Mouse (Mus musculus) forebrain, embryonic 15.5 days (tissue): ENCODE results near the gene Rrm1. TPM values are rescaled to one million over a fixed set of nuclear protein-coding genes. Genes with fewer than 3 reads are reported as not detected.
"Not testable (repeated sequence)": the region's sequence is repeated elsewhere in the genome, so short reads cannot be mapped to it uniquely, and the experiment has no call there.

Source experiments
- ATAC-seq: fragments of 200-750 bp; cut with Nextera tagmentation; replicated peaks from 2 replicates; pipeline ENCODE4 v1.8.0; 2017; ENCODE audit warnings: mild to moderate bottlenecking, moderate TSS enrichment, moderate library complexity
- H3K27ac ChIP-seq: fragments of 300-500 bp; sonication (generic); replicated peaks from 2 replicates; pipeline ENCODE4 v1.5.1; 2015; ENCODE audit warnings: mild to moderate bottlenecking, inconsistent platforms
- H3K27me3 ChIP-seq: fragments of 300-500 bp; sonication (generic); 2 replicates; pipeline ENCODE4 v1.6.1; 2015; ENCODE audit warnings: inconsistent platforms
- H3K36me3 ChIP-seq: fragments of 300-500 bp; sonication (generic); 2 replicates; pipeline ENCODE4 v1.6.1; 2015; ENCODE audit warnings: mild to moderate bottlenecking, inconsistent platforms
- H3K4me1 ChIP-seq: fragments of 300-500 bp; sonication (generic); 2 replicates; pipeline ENCODE4 v1.6.1; 2015; ENCODE audit warnings: inconsistent platforms
- H3K4me2 ChIP-seq: fragments of 300-500 bp; sonication (generic); replicated peaks from 2 replicates; pipeline ENCODE4 v1.6.1; 2015; ENCODE audit warnings: mild to moderate bottlenecking, inconsistent platforms
- H3K4me3 ChIP-seq: fragments of 300-500 bp; sonication (generic); 2 replicates; pipeline ENCODE4 v1.5.1; 2015; ENCODE audit warnings: mild to moderate bottlenecking, inconsistent platforms
- H3K9ac ChIP-seq: fragments of 300-500 bp; sonication (generic); replicated peaks from 2 replicates; pipeline ENCODE4 v1.6.1; 2015; ENCODE audit warnings: mild to moderate bottlenecking, inconsistent platforms
- H3K9me3 ChIP-seq: fragments of 300-500 bp; sonication (generic); 2 replicates; pipeline ENCODE4 v1.6.1; 2016; ENCODE audit warnings: inconsistent platforms
- WGBS: fragments of 180-500 bp; shearing (Covaris S2); methylation state at CpG from one replicate; pipeline ENCODE4 v1.1.7; 2015; ENCODE audit warnings: mixed read lengths; 5-methylcytosine and 5-hydroxymethylcytosine counted together
- polyA plus RNA-seq: library from polyadenylated mRNA; unstranded; fragments of >200 nt; fragmentation: Nextera tagmentation; extraction: Ambion mirVana; gene quantifications from 2 replicates; pipeline ENCODE4 v1.2.1, GENCODE M21; 2015

Gene Rrm1
- polyA plus RNA-seq, 1 experiment from 2014 or later, result 95.7 TPM

DNA sequence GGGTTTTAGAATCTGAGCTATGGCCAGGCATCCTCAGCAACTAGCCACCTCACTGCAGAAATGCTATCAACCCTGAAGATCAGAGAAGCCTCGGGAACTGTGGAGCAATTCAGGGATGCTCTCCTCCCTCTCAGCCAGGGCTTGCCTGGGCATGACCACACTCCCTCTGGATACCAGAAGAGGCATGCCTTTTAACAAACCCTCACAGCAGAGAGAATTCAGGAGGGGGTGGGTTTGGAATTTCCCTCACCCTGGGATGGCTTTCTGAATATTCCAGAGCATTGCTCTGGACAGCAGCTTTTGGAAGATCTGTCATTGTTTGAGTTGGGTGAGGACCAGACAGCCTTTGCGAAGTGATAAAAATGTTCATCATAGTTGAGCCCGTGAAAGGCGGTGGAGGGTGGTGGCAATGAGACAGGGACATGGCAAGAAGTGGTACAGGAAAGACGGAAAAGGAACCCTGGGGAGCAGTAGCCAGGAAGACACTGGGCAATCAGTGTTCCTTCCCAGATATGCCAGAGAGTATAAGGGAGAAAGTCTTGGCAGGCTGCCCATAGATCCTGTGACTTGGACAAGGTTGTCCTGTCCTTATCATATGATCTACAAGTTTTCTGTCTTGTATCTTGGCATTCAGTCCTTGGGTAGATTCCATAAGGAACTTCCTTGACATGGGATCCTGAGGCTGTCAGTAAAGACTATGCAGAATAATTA, 38.0 kb downstream of the Rrm1 start:
- Histone ChIP-seq H3K9ac (no peak overlapping the region), H3K27ac (no peak overlapping the region), H3K4me2 (no peak overlapping the region), H3K36me3 (no peaks in the 10 kb centered on the region), H3K9me3 (no peaks in the 10 kb centered on the region), H3K4me3 (no peak overlapping the region), H3K4me1 (no peaks in the 10 kb centered on the region), H3K27me3 (no peaks in the 10 kb centered on the region)
- 81% methylated on average over 5 of the region's 5 CpGs for WGBS
- ATAC-seq, result no peak

DNA sequence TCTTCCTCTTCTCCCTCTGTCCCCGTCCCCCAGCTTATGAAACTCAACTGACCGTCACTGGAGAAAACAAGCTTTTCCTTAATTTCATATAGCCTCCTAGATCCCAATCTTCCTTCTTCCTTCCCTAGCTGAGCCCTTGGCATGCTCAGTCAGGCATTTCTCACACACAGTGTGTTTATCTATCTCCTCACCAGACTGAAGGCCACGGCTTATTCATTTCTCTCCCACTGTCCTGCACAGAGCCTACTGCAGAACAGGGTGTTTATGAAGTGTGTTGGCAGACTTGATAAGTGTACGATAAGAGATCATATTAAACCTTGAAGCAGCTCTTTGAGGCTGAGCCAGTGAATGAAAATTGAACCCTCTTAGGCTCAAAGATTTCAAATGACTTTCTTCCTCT, 39.3 kb downstream of the Rrm1 start:
- no peaks in the 10 kb centered on the region for H3K4me1 ChIP-seq
- H3K27me3 ChIP-seq, result no peaks in the 10 kb centered on the region
- no peak overlapping the region for H3K9ac ChIP-seq
- H3K36me3 ChIP-seq, result no peaks in the 10 kb centered on the region
- no peak for ATAC-seq
- no peak overlapping the region for H3K27ac ChIP-seq
- no peaks in the 10 kb centered on the region for H3K9me3 ChIP-seq
- no peak overlapping the region for H3K4me3 ChIP-seq
- 93% methylated on average over 4 of the region's 4 CpGs for WGBS
- no peak overlapping the region for H3K4me2 ChIP-seq

DNA sequence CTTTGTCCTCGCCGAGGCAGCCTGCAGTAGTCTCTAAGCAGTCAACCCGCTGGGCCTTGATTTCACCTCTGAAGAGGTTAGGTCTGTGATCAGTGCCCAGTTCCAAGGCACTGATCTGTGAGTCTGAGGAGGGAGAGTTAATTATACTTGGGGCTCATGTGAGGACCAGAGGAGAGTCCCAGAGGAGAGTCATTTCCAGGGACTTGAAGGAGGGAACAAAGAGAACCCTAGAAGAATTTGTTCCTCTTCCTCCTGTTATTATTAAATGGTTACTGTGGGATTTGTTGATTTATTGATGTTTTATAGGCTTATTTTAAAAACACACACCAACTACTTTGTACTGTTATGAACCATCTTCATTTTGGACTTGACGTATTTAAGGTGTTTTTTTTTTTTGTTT, 40.1 kb downstream of the Rrm1 start, which contains the start of gene Olfr543:
TSS of gene Olfr543 (minus strand) at position 101 of the 400 bp plus-strand sequence.
- no peaks in the 10 kb centered on the region for H3K9me3 ChIP-seq
- H3K27ac ChIP-seq, result no peak within 1 kb of the TSS
- no peaks in the 10 kb centered on the region for H3K4me1 ChIP-seq
- 98% methylated on average over 4 of the region's 4 CpGs for WGBS
- ATAC-seq, result no peak
- no peaks in the 10 kb centered on the region for H3K36me3 ChIP-seq
- no peaks in the 10 kb centered on the region for H3K27me3 ChIP-seq
- no peak within 1 kb of the TSS for H3K9ac ChIP-seq
- no peak within 1 kb of the TSS for H3K4me3 ChIP-seq
- no peak within 1 kb of the TSS for H3K4me2 ChIP-seq

DNA sequence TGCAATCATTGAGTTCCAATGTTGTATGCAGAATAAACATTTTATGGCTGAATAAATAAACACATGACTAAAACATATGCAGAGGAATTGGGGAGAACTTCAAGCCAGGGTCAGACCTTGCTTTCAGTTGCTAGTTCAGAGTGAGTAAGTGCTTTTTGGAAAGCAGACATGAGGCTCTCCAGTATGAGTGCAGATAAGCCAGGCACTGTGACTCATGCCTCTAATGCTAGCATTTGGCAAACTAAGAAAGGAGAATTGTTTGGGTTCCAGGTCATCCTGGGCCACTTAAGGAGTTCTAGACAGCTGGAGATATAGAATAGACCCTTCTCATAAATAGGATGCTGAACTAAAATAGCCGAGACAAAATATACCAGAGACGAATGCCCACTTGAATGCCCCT, 42.2 kb downstream of the Rrm1 start:
- Histone ChIP-seq H3K27me3 (no peaks in the 10 kb centered on the region), H3K9ac (no peak overlapping the region), H3K9me3 (no peaks in the 10 kb centered on the region), H3K4me1 (no peaks in the 10 kb centered on the region), H3K27ac (no peak overlapping the region), H3K36me3 (no peaks in the 10 kb centered on the region), H3K4me3 (no peak overlapping the region), H3K4me2 (no peak overlapping the region)
- WGBS, result 84% methylated on average over 2 of the region's 2 CpGs
- no peak for ATAC-seq

DNA sequence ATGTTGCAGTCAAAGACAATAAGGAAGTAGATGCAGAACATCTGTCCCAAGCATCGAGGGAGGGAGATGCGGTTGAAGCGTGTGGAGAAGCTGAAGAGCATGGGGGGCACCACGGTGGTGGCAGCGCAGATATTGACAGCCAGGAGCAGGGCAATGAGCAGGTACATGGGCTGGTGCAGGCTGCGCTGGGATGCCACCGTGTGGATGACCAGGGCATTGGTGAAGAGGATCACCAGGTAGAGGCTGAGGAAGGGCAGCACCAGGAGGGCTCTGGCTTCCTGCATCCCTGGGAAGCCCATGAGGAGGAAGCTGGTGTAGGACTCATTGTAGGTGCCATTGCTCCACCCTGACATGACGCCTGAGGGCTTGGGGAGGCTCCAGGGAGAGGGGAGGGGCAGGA, 43.3 kb downstream of the Rrm1 start:
- H3K9me3 ChIP-seq, H3K9ac ChIP-seq, H3K27me3 ChIP-seq, H3K27ac ChIP-seq, H3K4me2 ChIP-seq, H3K36me3 ChIP-seq, H3K4me3 ChIP-seq, H3K4me1 ChIP-seq, ATAC-seq: not testable (repeated sequence)
- 73% methylated on average over 8 of the region's 8 CpGs for WGBS

DNA sequence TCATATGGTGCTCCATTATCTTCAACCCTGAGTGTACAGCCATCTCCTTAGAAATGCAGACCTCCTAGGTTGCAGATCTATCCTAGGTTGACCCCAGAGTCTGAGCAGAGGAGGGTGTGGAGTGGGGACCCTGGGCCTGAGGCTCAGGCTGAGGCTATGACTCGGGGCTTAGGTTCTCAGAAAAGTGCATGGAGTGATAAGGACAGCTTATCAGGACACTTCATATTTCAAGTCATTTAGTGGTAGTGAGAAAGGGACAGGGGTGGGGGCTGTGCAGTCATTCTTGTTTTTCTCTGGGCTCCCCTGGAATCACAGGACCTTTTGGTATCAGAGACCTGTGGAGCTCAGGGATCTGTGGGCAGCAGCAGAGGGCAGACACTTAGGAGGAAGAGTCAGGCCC, 44.6 kb downstream of the Rrm1 start:
- 91% methylated on average over 1 of the region's 1 CpGs for WGBS
- Histone ChIP-seq H3K36me3 (no peaks in the 10 kb centered on the region), H3K4me2 (no peak overlapping the region), H3K9me3 (no peaks in the 10 kb centered on the region), H3K27ac (no peak overlapping the region), H3K4me3 (no peak overlapping the region), H3K27me3 (no peaks in the 10 kb centered on the region), H3K9ac (no peak overlapping the region), H3K4me1 (no peaks in the 10 kb centered on the region)
- no peak for ATAC-seq

DNA sequence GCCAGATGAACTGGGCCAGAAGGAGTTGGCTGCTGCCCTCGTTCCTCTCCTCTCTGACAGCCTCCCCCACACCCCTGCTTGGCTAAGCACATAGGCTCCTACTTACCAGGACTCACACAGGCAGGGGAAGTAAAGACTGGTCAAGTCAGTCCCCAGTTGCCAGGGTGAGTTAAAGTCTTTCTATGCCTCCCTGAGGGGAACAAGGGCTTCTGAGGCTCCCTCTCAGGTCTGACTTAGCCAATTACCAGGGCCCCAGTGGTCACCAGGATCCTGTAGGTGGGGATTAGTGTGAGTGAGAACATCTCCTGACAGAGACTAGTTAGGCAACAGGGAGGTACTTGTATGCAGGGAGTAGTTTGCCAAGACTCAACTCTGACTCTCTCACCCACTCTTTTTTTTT, 46.7 kb downstream of the Rrm1 start, which contains the start of gene Olfr544:
TSS of gene Olfr544 (minus strand) at position 153 of the 400 bp plus-strand sequence.
- H3K4me2 ChIP-seq, result no peak within 1 kb of the TSS
- no peaks in the 10 kb centered on the region for H3K36me3 ChIP-seq
- no peaks in the 10 kb centered on the region for H3K4me1 ChIP-seq
- no peak for ATAC-seq
- H3K4me3 ChIP-seq, result no peak within 1 kb of the TSS
- no peak within 1 kb of the TSS for H3K27ac ChIP-seq
- 71% methylated on average over 1 of the region's 1 CpGs for WGBS
- no peaks in the 10 kb centered on the region for H3K9me3 ChIP-seq
- no peaks in the 10 kb centered on the region for H3K27me3 ChIP-seq
- no peak within 1 kb of the TSS for H3K9ac ChIP-seq

DNA sequence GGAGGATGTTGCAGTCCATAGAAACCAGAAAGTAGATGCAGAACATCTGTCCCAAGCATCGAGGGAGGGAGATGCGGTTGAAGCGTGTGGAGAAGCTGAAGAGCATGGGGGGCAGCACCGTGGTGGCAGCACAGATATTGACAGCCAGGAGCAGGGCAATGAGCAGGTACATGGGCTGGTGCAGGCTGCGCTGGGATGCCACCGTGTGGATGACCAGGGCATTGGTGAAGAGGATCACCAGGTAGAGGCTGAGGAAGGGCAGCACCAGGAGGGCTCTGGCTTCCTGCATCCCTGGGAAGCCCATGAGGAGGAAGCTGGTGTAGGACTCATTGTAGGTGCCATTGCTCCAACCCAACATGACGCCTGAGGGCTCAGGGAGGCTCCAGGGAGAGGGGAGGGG, 52.9 kb downstream of the Rrm1 start:
- H3K4me1 ChIP-seq, ATAC-seq, H3K4me2 ChIP-seq, H3K9ac ChIP-seq, H3K27ac ChIP-seq, H3K27me3 ChIP-seq, H3K36me3 ChIP-seq, H3K9me3 ChIP-seq, H3K4me3 ChIP-seq: not testable (repeated sequence)
- WGBS, result 49% methylated on average over 7 of the region's 7 CpGs

DNA sequence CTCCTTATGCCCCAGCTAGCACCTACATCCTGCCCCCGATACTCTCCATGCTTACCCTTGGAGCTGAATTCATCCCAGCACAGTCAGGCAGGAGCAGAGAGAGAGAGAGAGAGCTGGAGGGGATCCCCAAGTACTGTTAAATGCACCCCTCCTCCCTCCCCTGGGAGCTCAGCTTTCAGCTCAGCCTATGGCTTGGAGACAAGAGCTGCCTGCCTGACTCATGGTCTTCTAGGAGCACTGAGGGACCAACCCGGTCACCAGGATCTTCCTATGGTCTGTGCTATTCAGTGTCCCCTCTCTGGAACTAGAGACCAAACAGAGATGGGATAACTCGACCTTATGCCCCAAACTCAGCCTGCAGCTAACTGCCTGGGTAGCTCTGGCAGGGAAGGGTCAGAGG, 58.0 kb downstream of the Rrm1 start, which contains the start of gene Olfr545:
TSS of gene Olfr545 (minus strand) at position 101 of the 400 bp plus-strand sequence.
- Histone ChIP-seq H3K27ac (no peak within 1 kb of the TSS), H3K27me3 (no peaks in the 10 kb centered on the region), H3K4me2 (no peak within 1 kb of the TSS), H3K4me1 (no peaks in the 10 kb centered on the region), H3K4me3 (no peak within 1 kb of the TSS), H3K9ac (no peak within 1 kb of the TSS), H3K36me3 (no peaks in the 10 kb centered on the region), H3K9me3 (no peaks in the 10 kb centered on the region)
- WGBS, result 70% methylated on average over 3 of the region's 3 CpGs
- no peak for ATAC-seq

DNA sequence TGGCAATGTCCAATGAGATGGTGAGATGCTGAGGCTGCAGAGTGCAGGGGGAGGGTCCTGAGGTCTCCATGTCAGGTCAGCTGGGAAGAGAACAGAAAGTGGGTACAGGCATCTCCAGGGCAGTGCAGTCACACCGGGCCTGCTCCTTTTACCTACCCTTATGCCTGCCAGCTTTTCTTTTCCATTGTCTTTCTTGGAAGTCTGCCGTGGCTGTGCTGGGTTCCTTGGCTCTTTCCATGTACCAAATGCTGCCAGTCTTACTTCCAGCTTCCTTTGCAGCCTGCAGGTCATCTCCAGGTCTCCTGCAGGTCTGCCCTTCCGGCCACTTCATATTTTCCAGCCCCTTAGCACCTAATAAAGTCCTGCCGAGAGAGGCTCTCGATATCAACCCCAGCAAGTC, 60.5 kb downstream of the Rrm1 start:
- no peak overlapping the region for H3K4me2 ChIP-seq
- no peak for ATAC-seq
- WGBS, result 73% methylated on average over 5 of the region's 5 CpGs

DNA sequence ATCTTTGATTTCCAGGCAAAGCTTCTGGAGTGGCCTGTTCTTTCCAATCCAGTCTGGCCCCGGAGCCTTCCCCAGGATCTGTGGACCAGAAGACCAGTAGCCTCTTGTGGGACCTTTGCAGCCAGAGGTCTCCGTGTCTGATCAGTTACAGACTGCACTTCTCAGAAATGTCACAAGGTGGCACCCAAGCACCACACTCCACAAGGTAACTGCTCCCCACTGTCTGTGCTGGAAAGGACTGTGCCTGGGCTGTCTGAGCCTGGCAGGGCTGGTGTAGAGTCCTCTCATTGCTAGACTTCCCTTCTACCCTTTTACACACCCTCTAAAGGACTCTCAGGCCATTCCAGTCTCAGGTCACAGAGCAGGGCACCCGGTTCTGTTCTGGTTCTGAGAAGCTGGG, 65.4 kb downstream of the Rrm1 start:
- 50% methylated on average over 3 of the region's 3 CpGs for WGBS
- Histone ChIP-seq H3K27ac (no peak overlapping the region), H3K4me1 (no peaks in the 10 kb centered on the region), H3K27me3 (no peaks in the 10 kb centered on the region), H3K36me3 (no peaks in the 10 kb centered on the region), H3K4me3 (no peak overlapping the region), H3K4me2 (no peak overlapping the region), H3K9ac (no peak overlapping the region), H3K9me3 (no peaks in the 10 kb centered on the region)
- peak; percentile 80 for ATAC-seq

More for the DNA sequence above, 60.5 kb downstream of the Rrm1 start:
- Histone ChIP-seq H3K4me1 (no peaks in the 10 kb centered on the region), H3K9ac (no peak overlapping the region), H3K9me3 (no peaks in the 10 kb centered on the region), H3K36me3 (no peaks in the 10 kb centered on the region), H3K4me3 (no peak overlapping the region), H3K27ac (no peak overlapping the region), H3K27me3 (no peaks in the 10 kb centered on the region)

DNA sequence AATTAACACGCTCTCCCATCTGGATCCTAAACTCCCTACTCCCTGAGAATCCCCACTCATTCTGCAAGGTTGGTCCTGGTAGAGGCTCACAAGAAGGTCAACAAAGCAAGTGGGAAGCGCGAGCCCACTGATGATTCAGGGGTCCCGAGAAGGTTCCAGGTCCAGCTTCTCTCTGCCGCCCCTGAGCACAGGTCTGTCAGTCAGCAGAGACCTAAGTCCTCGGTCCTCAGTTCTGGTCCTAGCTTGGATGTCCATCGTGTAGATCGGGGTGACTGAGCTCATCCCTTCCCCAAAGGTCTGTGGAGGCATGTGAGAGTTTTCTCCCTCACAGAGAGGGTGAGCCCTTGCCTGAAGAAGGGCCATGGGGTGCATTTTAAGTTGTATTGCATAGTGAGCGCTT, 66.6 kb downstream of the Rrm1 start:
- Histone ChIP-seq H3K27me3 (no peaks in the 10 kb centered on the region), H3K4me3 (no peak overlapping the region), H3K4me2 (no peak overlapping the region), H3K9me3 (no peaks in the 10 kb centered on the region), H3K9ac (no peak overlapping the region), H3K27ac (no peak overlapping the region), H3K4me1 (peaks cover 5% of the 10 kb centered on the region; the same call in 1 of the 2 replicates), H3K36me3 (no peaks in the 10 kb centered on the region)
- ATAC-seq, result no peak
- 94% methylated on average over 9 of the region's 9 CpGs for WGBS

DNA sequence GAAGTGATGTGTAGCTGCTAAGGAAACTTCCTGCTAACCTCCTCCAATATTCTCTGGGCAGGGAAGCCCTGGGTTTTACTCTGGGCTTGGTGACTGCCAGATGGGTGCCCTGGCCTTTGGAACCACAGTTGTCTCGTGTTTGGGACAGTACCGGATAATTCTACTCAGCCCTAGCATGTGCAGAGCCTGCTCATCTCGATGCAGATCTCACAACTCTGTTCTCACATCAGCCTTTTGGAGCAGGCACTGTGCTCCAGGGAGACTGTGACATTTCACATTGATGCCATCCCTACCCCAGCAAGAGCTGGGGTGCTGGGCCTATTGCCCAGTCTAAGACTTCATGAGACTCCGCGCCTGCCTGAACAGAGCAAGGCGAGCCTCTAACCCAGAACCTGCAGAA, 67.2 kb downstream of the Rrm1 start:
- no peaks in the 10 kb centered on the region for H3K36me3 ChIP-seq
- no peak for ATAC-seq
- H3K4me2 ChIP-seq, result no peak overlapping the region
- H3K4me3 ChIP-seq, result no peak overlapping the region
- H3K27me3 ChIP-seq, result no peaks in the 10 kb centered on the region
- WGBS, result 91% methylated on average over 6 of the region's 6 CpGs
- H3K4me1 ChIP-seq, result peaks cover 5% of the 10 kb centered on the region; the same call in 1 of the 2 replicates
- no peaks in the 10 kb centered on the region for H3K9me3 ChIP-seq
- H3K27ac ChIP-seq, result no peak overlapping the region
- H3K9ac ChIP-seq, result no peak overlapping the region
